Mouse (Mus musculus) kidney, adult 2 months (tissue): ENCODE data around the gene Etv2.

Experiments
- CTCF ChIP-seq: fragments of 200-500 bp; conservative IDR thresholded peaks from 2 replicates; pipeline ENCODE4 v1.5.1; 2011; ENCODE audit warnings: low read depth, mild to moderate bottlenecking, control low read depth, low read length, moderate library complexity, mixed read lengths; ENCODE audit not compliant: insufficient read depth, insufficient read length
- POLR2A ChIP-seq: fragments of 200-500 bp; IDR thresholded peaks from one replicate; pipeline ENCODE4 v1.6.1; 2011; ENCODE audit warnings: low read depth, low read length, control low read depth

DNA sequence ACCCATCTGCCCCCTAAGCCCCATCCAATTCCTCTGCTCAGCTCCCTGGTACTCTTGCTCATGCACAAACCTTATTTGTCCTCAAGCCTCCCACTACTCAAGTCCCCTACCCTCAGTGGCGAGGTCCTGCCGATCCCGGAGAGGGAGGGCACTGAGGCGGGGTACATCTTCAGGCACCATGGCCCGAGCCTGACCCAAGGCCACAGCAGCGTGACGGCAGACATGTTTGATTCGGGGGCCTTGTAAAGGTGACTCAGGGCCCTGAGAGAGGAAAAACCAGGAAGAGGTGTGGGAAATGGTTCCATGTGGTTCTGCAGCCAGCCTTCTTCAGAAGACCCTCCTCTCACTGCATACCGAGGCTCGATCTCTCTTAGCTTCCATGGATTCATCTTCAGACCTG is 51.3 kb downstream of the Etv2 start:
- no peak for TF ChIP-seq CTCF
- TF ChIP-seq POLR2A = no peak
